Mouse (Mus musculus) embryonic facial prominence, embryonic 11.5 days (tissue): ENCODE data around the gene Phldb3. TPM values are rescaled to one million over a fixed set of nuclear protein-coding genes. Genes with fewer than 3 reads are reported as not detected.

ENCODE experiments used
- ATAC-seq: fragments of 200-750 bp; cut with Nextera tagmentation; replicated peaks from 2 replicates; pipeline ENCODE4 v1.8.0; 2017; ENCODE audit warnings: low read depth; ENCODE audit not compliant: insufficient number of reproducible peaks, low FRiP score, low TSS enrichment
- DNase-seq: peaks from one replicate; pipeline ENCODE4 v3.0.0-alpha.2; 2015; ENCODE audit warnings: low spot score
- H3K27ac ChIP-seq: fragments of 300-500 bp; sonication (generic); replicated peaks from 2 replicates; pipeline ENCODE4 v1.5.1; 2014; ENCODE audit warnings: mild to moderate bottlenecking, low read depth, low read length, control low read depth
- H3K27me3 ChIP-seq: fragments of 300-500 bp; sonication (generic); 2 replicates; pipeline ENCODE4 v1.6.1; 2014; ENCODE audit warnings: mild to moderate bottlenecking, low read length, moderate library complexity, mixed read lengths; ENCODE audit not compliant: control insufficient read depth, insufficient read depth
- H3K36me3 ChIP-seq: fragments of 300-500 bp; sonication (generic); replicated peaks from 2 replicates; pipeline ENCODE4 v1.6.1; 2014; ENCODE audit warnings: low read depth, mild to moderate bottlenecking, low read length, moderate library complexity, mixed read lengths; ENCODE audit not compliant: control insufficient read depth, insufficient read depth
- H3K4me1 ChIP-seq: fragments of 300-500 bp; sonication (generic); 2 replicates; pipeline ENCODE4 v1.6.1; 2014; ENCODE audit warnings: low read length, mixed read lengths; ENCODE audit not compliant: control insufficient read depth, insufficient read depth
- H3K4me2 ChIP-seq: fragments of 300-500 bp; sonication (generic); 2 replicates; pipeline ENCODE4 v1.6.1; 2014; ENCODE audit warnings: low read depth, mild to moderate bottlenecking, control low read depth, low read length, moderate library complexity
- H3K4me3 ChIP-seq: fragments of 300-500 bp; sonication (generic); 2 replicates; pipeline ENCODE4 v1.5.1; 2014; ENCODE audit warnings: low read depth, low read length, control low read depth
- H3K9ac ChIP-seq: fragments of 300-500 bp; sonication (generic); replicated peaks from 2 replicates; pipeline ENCODE4 v1.6.1; 2014; ENCODE audit warnings: mild to moderate bottlenecking, control low read depth, low read length
- H3K9me3 ChIP-seq: fragments of 300-500 bp; sonication (generic); replicated peaks from 2 replicates; pipeline ENCODE4 v1.6.1; 2016; ENCODE audit warnings: mild to moderate bottlenecking, low read length, inconsistent platforms, mixed read lengths; ENCODE audit not compliant: control insufficient read depth
- WGBS: fragments of 180-500 bp; shearing (Covaris S2); extraction: QIAGEN DNeasy Blood & Tissue Kit; methylation state at CpG from one replicate; pipeline ENCODE4 v1.1.7; 2014; 5-methylcytosine and 5-hydroxymethylcytosine counted together
- polyA plus RNA-seq: library from polyadenylated mRNA; unstranded; fragments of >200 nt; fragmentation: Nextera tagmentation; extraction: Ambion mirVana; gene quantifications from 2 replicates; pipeline ENCODE4 v1.2.1, GENCODE M21; 2014

Phldb3 gene
- polyA plus RNA-seq, 1 experiment from 2014 or later: 0.10 TPM

- Histone ChIP-seq H3K4me3 (no peak overlapping the region), H3K4me2 (no peak overlapping the region), H3K9ac (no peak overlapping the region), H3K4me1 (no peaks in the 10 kb centered on the region), H3K36me3 (peaks cover 18% of the 10 kb centered on the region), H3K9me3 (no peaks in the 10 kb centered on the region), H3K27ac (no peak overlapping the region), H3K27me3 (no peaks in the 10 kb centered on the region)
- no peak for ATAC-seq
- no peak for DNase-seq
- whole genome bisulfite sequencing: 77% methylated on average over 4 of the region's 4 CpGs
Measured at GRCm38 (mm10) chr7:24571071-24571470, 39.5 kb upstream of the Phldb3 start.

DNA sequence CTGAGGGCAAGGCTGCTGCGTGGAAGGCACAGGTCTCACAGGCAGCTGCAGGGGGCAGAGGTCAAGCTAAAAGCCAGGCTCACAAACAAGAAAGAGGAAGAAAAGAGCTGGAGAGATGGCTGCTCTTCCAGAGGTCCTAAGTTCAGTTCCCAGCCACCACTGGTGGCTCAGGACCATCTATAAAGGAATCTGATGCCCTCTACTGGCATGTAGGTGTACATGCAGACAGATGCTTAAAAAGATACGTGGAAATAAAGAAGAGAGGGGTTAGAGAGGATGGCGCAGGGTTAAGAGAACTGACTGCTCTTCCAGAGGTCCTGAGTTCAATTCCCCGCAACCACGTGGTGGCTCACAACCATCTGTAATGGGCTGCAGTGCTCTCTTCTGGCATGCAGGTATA lies 38.1 kb upstream of the Phldb3 start:
- no peak overlapping the region for H3K4me2 ChIP-seq
- 49% methylated on average over 5 of the region's 5 CpGs for WGBS
- H3K4me1 ChIP-seq: no peaks in the 10 kb centered on the region
- H3K9ac ChIP-seq: no peak overlapping the region
- H3K27me3 ChIP-seq: no peaks in the 10 kb centered on the region
- no peaks in the 10 kb centered on the region for H3K9me3 ChIP-seq
- H3K36me3 ChIP-seq: peaks cover 15% of the 10 kb centered on the region
- ATAC-seq (0 out of 2 replicates have a peak, but pooled peaks have one; percentile 17), DNase-seq (peak; percentile 48)
- no peak overlapping the region for H3K4me3 ChIP-seq
- H3K27ac ChIP-seq: no peak overlapping the region

GRCm38 (mm10) chr7:24574224-24574796 lies 36.3 kb upstream of the Phldb3 start:
- no peak overlapping the region for H3K9ac ChIP-seq
- ATAC-seq: no peak
- H3K27ac ChIP-seq: no peak overlapping the region
- H3K36me3 ChIP-seq: peaks cover 7% of the 10 kb centered on the region
- H3K4me2 ChIP-seq: no peak overlapping the region
- H3K4me1 ChIP-seq: no peaks in the 10 kb centered on the region
- H3K4me3 ChIP-seq: no peak overlapping the region
- H3K27me3 ChIP-seq: no peaks in the 10 kb centered on the region
- 49% methylated on average over 12 of the region's 12 CpGs for WGBS
- no peak for DNase-seq
- H3K9me3 ChIP-seq: no peaks in the 10 kb centered on the region

- no peaks in the 10 kb centered on the region for H3K9me3 ChIP-seq
Measured at GRCm38 (mm10) chr7:24577811-24578210, 32.8 kb upstream of the Phldb3 start.

GRCm38 (mm10) chr7:24584876-24585275 lies 25.7 kb upstream of the Phldb3 start:
- ATAC-seq (0 out of 2 replicates have a peak, but pooled peaks have one; percentile 31), DNase-seq (no peak)
- 90% methylated on average over 6 of the region's 6 CpGs for WGBS
- Histone ChIP-seq H3K27me3 (peaks cover 25% of the 10 kb centered on the region), H3K4me3 (no peak overlapping the region), H3K4me2 (no peak overlapping the region), H3K9me3 (no peaks in the 10 kb centered on the region), H3K27ac (no peak overlapping the region), H3K36me3 (no peaks in the 10 kb centered on the region), H3K9ac (no peak overlapping the region), H3K4me1 (no peaks in the 10 kb centered on the region)

More at GRCm38 (mm10) chr7:24577811-24578210, 32.8 kb upstream of the Phldb3 start:
- WGBS: 94% methylated on average over 10 of the region's 10 CpGs
- Histone ChIP-seq H3K4me3 (no peak overlapping the region), H3K4me1 (no peaks in the 10 kb centered on the region), H3K36me3 (no peaks in the 10 kb centered on the region; the same call in 1 of the 2 replicates), H3K27ac (no peak overlapping the region), H3K4me2 (no peak overlapping the region), H3K27me3 (no peaks in the 10 kb centered on the region), H3K9ac (no peak overlapping the region)
- no peak for DNase-seq
- no peak for ATAC-seq

DNA sequence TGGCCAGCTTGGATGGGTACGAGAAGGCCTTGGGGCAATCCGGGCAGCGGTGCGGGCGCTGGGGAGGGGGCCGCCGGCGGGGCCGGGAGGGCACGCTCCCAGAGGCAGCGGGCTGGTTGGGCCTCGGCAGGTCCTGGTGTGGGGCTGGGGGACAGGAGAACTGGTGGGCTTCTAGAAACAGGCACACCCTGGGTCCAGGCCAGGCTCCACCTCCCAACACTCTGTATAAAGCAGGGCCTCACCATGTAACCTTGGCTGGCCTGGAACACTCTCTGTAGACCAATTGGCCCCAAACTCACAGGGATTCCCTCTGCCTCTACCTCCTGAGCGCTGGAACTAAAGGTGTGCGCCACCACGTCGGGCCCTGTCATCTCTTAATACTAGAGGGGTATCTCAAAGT lies 24.6 kb upstream of the Phldb3 start:
- WGBS: 30% methylated on average over 15 of the region's 16 CpGs
- no peak overlapping the region for H3K9ac ChIP-seq
- no peak overlapping the region for H3K27ac ChIP-seq
- no peaks in the 10 kb centered on the region for H3K4me1 ChIP-seq
- ATAC-seq: no peak; the same call in 1 of the 2 replicates
- no peak overlapping the region for H3K4me3 ChIP-seq
- no peaks in the 10 kb centered on the region for H3K36me3 ChIP-seq
- H3K4me2 ChIP-seq: 0 out of 2 replicates have a peak overlapping the region, but pooled peaks have one; percentile 13
- DNase-seq: no peak
- peaks cover 25% of the 10 kb centered on the region for H3K27me3 ChIP-seq
- H3K9me3 ChIP-seq: no peaks in the 10 kb centered on the region

- peak overlapping the region; percentile 49 for H3K4me3 ChIP-seq
- DNase-seq (peak; percentile 25), ATAC-seq (peak; percentile 56)
- no peaks in the 10 kb centered on the region for H3K36me3 ChIP-seq
- peak overlapping the region; percentile 79 for H3K4me2 ChIP-seq
- H3K9me3 ChIP-seq: no peaks in the 10 kb centered on the region
- H3K4me1 ChIP-seq: no peaks in the 10 kb centered on the region
- WGBS: 9% methylated on average over 8 of the region's 8 CpGs
- H3K9ac ChIP-seq: peak overlapping the region; percentile 70
- H3K27me3 ChIP-seq: peaks cover 25% of the 10 kb centered on the region
- no peak overlapping the region for H3K27ac ChIP-seq
Measured at GRCm38 (mm10) chr7:24586828-24587227, 23.7 kb upstream of the Phldb3 start.

DNA sequence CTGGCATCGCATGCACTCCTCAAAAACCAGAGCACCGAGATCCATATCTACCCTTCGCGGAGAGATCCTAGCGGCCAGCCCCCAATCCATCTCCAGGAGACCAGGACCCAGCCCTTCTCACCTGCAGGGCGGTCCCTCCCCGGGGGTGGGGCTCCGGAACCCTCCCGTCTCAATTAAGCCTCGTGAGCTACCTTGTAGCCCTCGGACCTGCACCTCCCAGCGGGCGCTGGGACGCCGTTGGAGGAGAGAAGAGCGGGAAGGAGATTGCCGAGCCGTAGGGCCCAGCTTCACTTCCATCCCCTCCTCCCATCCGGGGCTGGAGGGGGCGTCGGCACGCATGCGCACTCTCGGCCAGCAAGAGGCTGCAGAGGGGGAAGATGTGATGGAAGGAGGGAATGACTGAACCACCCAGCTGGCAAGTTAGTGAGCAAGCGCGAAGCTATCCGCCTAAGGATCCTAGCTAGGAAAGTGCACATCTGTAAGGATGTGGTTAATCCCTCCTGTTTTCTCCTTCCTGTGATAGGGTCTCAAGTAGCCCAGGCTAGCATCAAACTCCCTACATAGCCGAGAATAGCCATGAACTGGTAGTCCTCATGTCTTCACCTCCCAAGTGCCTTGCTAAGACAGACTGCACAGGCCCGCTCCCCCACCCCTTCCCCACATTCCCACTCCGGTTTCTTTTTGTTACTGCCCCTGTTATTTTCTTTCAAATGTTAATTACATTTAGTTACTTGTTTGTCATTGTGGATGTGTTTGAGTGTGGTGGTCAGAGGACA lies 23.0 kb upstream of the Phldb3 start, which contains the start of the genes Ethe1 and Zfp575:
TSS of gene Ethe1 (plus strand) at position 214 of the 776 bp plus-strand sequence.
TSS of gene Zfp575 (minus strand) at position 312 of the 776 bp plus-strand sequence.
- Histone ChIP-seq H3K4me3 (peak within 1 kb of the TSS; percentile 49), H3K27ac (no peak within 1 kb of the TSS), H3K36me3 (no peaks in the 10 kb centered on the region), H3K4me2 (peak within 1 kb of the TSS; percentile 79), H3K4me1 (no peaks in the 10 kb centered on the region), H3K27me3 (peaks cover 25% of the 10 kb centered on the region), H3K9me3 (no peaks in the 10 kb centered on the region), H3K9ac (peak within 1 kb of the TSS; percentile 70)
- DNase-seq: peak; percentile 78
- 6% methylated on average over 30 of the region's 30 CpGs for WGBS
- peak; percentile 53 for ATAC-seq
